Mouse (Mus musculus) adrenal gland, postnatal 14 days (tissue): Measurements from ENCODE around the gene Zfp719. TPM values are rescaled to one million over a fixed set of nuclear protein-coding genes. Genes with fewer than 3 reads are reported as not detected.
A peak's percentile ranks its signal among the peaks of the same experiment; 100 is the strongest.

Experiments
- DNase-seq: peaks from one replicate; pipeline ENCODE4 v3.0.0; 2021; ENCODE audit warnings: mixed read lengths
- long read RNA-seq, 2 experiments: library from polyadenylated mRNA; stranded (forward); transcript quantifications; one replicate each; pipeline ENCODE4 v2.0.0; 2021
- total RNA-seq: library from RNA; stranded (reverse); gene quantifications from 2 replicates; pipeline ENCODE4 v1.2.3, GENCODE M21; 2021

The Zfp719 gene
- 11.9 and 16.9 TPM in 2 replicates for total RNA-seq
- long read RNA-seq, experiment 1, full-length matches to known transcripts: 6 of 7 reads
- long read RNA-seq, experiment 1, partial matches to known transcripts: 0 of 7 reads
- long read RNA-seq, experiment 1, other reads (novel, unspliced or antisense): 1 of 7 reads
- long read RNA-seq, experiment 2, full-length matches to known transcripts: 4 of 6 reads
- long read RNA-seq, experiment 2, partial matches to known transcripts: 0 of 6 reads
- long read RNA-seq, experiment 2, other reads (novel, unspliced or antisense): 2 of 6 reads

DNA sequence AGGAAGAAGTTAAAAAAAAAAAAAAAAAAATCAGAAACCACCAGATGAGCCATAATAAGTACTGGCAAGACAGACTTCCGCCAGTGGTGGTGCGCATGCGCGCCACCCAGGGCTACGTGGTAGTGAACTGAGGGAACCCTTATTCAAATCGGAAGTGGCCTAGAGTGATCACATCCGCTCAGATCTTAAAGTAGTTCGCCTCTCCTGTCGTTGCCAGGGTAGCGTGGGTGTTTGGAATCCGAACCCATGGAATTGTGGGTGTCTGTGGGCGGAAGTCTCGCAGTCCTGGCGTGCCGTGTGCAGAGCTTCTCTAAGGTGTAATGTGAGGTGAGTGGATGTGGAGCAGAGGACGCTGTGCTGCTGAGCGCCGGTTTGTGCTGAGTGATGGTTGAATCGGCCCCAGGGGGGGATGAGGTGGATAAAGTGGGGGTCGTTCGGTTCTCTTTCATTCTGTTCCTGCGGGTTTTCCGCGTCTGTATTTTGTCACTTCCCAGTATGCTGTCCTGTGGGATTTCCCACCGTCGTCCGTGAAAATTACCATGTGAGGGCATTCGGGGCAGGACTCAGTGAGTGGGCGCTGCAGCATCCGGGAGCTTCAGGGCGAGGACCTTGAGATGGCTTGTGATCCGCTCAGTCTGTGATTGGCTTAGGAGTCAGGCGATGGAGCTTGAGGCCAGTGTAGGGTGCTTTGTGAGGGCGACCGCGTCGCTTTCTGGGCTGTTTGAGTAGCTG is at the start of gene Zfp719:
TSS of gene Zfp719 (plus strand) at position 171 of the 732 bp plus-strand sequence.
- peak; percentile 94 for DNase-seq

DNA sequence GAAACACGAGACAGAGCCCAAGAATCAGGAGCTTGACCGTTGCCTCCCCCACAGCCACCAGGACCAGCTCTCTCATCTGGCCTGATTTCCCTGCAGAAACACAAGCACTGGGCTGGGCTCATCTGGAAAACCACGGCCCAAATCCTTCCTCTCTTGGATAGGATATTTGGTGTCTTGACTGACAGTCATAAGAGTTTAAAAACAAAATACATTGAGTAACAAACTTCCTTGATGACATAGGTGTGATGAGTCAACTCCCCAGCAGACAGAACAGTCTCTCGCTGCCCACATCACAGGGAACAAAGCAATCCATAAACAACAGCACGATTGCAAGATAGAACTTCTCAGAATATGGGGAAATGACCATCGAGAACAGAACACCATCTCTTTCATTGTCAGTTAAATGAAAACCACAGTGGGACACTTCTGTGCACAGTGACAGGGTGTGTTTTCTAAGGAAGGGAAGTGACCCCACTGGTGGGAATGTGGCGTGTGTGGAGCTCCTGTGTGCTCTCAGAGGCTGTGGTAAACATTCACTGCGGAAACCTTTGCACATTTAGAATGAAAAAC is 49.1 kb upstream of the Zfp719 start:
- DNase-seq: no peak

DNA sequence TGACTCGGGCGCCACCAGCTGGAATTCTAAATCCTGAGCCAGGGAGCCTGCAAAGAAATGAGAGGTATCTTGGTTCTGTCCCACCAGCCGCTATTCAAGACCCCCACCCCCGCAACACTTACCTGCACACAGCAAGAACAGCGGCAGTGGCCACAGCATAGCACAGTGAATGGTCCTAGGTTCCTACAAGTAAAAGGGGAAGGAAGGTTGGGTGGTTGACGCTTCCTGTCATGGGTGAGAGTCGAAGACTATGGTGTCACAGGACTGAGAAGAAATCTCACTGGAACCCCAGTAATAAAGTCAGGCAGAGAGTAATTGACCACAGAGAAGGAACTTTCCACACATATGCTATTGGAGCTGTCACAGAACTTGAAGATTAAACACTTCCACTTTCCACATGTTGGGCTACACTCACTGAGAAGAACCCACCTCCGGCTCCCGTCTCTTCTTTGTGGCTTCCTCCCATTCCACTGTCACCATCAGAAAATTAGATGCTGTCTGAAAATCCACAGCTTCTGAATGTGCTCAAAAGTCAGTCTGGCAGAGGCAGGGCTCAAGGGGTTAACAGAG is 46.4 kb upstream of the Zfp719 start:
- no peak for DNase-seq

DNA sequence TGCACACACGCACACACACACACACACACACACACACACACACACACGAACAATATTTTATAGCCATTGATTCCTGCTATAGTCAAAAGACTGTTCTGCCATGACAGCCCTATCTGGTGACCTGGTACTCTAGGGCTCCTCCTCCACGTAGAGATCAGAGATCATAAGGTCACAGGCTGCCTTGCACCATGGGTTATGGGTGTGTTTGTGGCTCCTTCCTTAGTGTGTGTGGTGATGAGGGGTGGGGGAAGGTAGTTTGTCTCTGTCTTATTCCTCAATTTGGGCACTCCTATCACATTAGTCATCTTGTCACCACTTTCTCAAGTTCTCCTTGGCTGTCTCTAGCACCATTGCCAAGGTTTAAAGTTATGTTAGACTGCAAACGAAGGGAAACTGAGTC is 40.9 kb upstream of the Zfp719 start:
- DNase-seq: no peak

DNA sequence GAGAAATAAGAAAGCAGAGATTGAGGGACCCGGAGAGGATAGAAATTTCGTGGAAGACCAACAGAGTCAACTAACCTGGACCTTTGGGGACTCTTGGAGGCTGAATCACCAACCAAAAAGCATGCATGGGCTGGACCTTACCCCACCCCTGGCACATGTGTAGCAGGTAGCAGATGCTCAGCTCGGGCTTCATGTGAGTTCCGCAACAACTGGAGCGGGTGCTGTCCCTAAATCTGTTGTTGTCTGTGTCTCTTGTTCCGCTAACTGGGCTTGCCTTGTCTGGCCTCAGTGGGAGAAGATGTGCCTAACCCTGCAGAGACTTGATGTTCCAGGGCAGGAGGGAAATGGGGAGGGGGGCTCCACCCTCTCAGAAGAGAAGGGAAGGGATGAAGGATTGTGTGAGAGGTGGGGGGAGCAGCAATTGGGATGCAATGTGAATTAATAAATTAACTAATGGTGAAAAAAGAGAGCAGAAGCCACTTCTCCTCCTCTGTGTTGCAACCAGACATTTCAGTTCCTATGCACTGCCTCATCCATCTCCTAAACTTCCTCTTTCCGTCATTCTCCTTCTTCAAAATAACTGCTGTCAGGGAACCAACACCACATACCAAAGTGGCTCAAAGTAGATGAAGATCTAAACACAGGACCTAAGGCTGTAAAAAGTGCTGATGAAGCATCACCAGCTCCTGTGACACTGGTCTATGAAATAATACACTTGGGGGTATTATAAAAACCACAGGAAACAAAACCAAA is 35.0 kb upstream of the Zfp719 start, which contains the start of gene Cd33:
TSS of gene Cd33 (minus strand) at position 204 of the 753 bp plus-strand sequence.
- no peak for DNase-seq

DNA sequence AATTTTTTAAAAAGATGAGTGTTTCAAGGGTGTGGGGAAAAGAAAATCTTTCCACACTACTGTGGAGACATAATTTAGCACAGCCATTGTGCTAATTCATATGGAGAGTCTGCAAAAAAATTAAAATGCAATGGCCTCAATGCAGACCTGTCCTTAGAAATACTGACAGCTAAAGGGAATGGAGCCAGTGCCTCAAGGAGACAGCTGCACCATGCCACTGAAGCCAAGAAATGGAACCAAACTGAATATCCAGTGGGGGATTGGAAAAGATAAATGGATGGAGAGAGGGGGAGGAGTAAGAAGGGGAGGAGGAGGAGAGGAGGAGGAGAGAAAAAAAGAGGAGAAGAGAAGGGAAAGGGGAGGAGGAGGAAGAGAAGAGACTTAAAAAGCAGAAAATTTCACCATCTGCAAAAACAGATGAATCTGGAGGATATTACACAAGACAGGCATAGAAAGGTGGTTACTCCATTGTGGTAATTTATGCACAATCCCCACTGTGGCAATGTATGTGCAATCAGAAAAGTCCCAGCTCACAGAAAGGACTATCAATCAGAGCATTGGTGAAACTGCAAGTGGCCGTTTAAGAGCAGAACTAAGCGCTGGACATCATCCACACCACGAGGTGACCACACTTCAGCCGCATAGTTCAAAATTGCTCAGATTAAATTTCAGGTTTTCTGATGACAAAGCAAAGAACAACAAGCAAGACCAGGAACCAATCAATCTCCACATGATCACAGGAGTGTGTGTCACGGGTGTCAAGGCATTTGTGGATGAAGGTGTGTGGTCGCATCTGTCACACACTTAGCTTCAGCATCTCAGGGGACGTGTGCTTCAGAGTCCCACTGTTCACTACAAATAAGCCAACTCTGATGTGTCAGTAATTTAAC is 33.5 kb upstream of the Zfp719 start:
- DNase-seq: no peak

DNA sequence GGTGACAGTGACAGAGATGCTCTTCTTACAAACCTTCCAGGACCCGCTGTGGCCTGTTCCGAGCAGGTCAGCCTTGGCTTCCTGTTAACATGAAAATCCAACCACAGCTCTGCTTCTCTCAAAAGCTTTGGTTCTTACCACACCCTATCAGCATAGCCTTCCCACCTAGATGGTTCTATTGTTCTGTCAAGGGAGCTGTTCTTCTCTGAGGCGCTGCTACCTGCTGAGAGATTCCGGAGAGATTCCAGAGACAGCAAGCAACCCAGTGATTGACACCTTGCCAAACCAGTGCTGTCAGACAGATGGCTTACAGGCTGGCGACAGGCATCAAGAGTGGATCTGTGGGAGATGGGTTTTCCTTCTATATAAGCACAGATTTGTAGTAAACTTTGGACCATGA is 31.7 kb upstream of the Zfp719 start:
- no peak for DNase-seq

DNA sequence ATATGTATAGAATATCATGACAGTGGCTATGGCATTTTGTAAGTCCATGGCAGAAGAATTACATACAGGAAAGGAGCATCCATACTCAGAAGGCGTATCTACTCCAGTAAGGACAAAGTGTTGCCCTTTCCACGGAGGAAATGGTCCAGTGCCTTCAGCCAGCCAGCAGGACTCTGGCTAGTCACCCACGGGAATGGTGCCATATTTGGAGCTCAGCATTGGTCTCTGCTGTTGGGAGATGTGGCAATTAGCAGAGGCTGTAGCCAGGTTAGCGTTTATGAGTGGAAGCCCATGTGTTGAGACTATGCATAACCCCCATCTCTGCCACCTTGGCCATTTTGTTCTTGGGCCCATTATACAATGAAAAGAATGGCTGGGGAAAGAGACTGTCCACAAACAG is 31.2 kb upstream of the Zfp719 start:
- no peak for DNase-seq

DNA sequence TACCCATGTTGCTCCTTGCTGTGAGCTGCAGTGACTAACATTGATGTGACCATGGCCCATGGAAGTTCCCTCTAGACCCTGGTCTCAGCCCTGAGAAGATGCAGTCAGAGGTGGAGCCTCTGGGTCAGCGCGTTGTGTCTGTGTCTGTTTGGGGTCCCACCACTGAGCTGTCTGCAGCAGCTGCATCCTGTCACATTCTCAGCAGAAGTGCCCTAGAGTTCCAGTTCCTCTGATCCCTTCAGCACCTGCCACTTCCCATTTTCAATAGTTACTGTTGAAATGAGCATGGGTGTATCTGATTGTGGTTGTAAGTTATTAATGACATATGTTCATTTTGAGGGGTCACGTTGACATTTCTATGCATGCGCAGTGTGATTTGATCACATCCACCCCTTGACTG is 26.3 kb upstream of the Zfp719 start:
- no peak for DNase-seq

DNA sequence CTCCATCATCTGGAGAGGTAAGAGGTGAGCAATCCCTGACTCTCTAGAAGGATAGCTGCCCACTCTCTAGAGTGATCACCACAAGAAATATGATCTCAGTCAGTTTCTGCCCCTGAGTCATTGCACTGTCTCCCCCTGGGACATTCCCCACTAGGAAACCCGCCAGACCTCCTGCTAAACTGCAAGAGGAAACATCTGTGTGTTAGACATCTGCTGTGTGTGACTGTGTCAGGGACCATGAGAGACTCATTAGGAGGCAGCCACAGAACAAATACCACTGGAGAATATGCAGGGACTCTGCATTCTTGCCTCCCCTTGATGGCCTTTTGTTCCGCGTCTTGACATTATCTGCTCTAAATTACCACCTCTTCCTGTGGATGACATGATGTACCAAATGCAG is 24.9 kb upstream of the Zfp719 start:
- DNase-seq: peak; percentile 13

DNA sequence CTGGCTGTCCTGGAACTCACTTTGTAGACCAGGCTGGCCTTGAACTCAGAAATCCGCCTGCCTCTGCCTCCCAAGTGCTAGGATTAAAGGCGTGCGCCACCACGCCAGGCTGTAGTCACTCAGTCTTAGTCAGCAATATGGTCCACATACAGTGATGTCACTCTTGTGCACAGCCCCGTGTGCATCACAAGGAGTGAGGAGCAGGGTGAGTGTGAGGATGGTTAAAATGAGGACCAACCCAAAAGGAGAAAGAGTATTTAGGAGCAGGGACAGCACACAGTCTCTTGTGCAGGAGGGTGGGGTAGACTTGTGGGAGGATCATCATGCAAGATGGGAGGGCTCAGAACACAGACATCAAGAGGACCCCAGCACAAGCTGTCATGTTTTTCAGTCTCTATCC is 24.1 kb upstream of the Zfp719 start:
- no peak for DNase-seq

DNA sequence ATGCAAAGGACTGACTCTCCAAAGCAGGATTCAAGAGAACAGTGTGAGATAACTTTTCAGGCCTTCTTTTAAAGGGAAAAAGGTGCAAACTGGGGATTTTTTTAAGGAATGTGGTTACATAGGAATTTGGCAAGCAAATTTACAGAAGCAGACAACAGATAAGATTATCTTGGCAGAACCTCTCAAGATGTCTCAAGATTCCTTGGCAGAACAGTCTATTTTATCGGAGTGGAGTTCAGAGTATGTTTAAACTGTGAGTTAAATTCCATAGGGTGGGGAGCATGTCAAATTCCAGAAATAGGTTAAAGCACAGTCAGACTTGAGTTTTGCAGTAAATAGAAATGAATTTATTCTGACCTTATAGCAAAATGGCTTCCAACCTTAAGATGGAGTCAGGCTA is 22.5 kb upstream of the Zfp719 start:
- no peak for DNase-seq

DNA sequence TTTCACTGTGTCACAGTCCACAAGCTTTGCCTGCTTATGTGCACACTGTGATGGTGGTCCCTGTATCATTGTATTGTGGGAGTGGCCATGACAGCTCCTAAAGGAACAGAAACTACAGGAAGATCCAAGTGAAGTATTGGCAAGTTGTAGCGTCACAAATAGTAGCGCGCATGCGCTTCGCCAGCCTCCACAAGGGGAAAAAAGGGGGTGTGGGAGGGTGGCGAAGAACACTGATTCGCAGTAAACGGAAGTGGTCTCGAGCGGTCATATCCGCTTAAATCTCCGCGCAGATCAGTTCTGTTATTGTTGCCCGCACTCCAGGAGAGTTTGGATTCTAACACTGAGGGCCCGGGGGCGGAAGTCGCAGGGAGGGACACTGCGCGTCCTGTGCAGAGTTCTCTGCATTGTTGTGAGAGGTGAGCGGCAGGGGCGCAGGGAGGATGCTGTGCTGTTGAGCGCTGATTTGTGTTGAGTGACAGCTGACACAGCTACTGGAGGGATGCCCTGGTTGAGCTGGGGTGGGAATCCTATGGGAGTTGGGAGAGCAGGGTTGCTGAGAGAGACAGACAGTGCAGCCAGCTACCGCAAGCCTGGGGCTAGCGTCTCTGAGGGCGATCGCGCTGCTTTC is 17.3 kb upstream of the Zfp719 start, which contains the start of gene Zfp658:
TSS of gene Zfp658 (plus strand) at position 251 of the 628 bp plus-strand sequence.
- peak; percentile 92 for DNase-seq

DNA sequence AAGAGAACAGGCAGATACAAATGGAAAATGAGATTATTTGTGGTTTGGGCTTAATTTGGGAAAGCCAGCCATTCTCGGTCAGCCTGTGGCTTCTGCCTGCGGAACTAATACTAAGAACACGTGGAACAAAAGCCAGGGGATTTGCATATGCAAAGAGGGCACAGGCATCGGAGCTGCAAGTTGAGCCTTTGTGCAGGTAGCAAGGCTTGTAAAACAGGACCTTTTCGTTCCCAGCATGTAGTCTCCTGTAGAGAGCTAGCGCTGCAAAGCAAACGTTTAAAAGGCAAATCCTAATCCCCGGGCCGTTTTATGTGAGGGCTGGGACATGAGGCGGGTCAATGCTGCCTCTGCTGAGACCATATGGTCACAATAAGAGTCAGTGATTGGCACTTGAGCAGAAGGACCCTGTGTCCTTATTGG is 16.7 kb upstream of the Zfp719 start:
- DNase-seq: no peak

DNA sequence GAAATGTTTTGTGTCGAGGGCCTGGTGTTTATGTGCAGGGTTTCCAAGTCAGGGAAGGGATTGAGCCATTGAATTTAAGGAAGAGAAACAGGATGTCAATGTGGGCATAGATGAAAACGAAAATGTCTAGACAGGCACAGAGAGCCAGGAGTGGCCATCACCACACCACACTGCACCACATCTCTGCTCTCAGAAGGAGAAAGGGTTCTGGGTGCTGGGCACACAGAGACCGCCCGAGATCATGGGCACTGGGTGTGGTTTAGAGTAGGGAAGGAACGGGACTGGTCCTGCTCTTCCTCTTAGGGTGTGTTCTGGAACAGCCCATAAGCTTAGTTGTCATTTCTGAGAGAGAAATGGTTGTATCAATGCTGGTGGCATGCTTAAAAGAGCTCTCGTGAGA is 16.1 kb upstream of the Zfp719 start:
- no peak for DNase-seq

DNA sequence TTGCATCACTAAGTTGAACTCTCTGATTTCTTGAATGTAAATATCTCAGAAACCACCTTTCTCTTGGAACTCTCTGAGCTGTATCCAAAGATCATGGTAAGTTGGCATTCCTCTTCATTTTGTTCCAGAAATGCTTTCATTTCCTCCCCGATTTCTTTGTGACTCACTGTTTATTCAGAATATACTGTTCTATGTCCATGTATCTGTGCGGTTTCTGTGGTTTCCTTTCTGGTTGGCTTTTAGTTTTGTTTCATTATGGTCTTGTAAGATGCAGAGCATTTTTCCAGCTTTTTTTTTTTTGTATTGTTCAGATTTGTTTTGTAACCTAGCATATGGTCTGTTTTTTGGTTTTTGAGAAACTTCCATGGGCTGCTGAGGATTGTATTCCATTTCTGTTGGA is 8.2 kb upstream of the Zfp719 start:
- no peak for DNase-seq

DNA sequence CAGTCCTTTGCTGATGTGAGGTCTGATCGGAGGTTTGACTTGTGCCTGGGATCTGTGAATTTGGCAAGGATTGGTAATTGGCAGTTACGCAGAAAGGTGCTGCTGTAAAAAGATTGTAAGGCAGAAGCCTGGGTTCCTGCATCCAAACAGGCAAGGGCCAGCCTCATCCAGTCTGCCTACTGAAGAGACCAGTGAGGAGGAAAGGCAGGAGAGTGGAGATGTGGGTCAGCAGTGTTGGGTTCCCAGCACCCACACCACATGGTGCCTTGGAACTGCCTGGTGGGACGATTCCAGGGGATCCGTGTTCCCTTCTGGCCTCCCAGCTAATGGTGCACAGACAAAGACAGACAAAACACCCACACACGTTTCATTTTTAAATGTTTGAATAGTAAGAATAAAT is 1.1 kb downstream of the Zfp719 start:
- DNase-seq: no peak

DNA sequence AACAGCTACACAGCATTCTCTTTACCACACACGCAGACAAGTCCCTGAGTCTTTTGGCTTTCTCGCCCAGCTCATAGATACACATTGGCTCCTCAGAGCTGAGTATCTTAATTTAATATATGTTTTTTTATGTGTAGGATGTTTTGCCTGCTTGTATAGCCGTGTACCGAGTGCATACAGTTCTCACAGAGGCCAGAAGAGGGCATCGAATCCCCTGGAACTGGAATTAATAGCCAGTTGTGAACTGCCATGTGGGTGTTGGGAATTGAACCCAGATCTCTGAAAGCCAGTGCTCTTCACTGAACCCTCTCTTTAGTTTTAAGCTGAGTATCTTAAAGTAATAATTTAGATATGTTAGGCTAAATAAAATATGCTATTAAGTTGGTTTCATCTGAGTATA is 5.4 kb downstream of the Zfp719 start:
- no peak for DNase-seq

DNA sequence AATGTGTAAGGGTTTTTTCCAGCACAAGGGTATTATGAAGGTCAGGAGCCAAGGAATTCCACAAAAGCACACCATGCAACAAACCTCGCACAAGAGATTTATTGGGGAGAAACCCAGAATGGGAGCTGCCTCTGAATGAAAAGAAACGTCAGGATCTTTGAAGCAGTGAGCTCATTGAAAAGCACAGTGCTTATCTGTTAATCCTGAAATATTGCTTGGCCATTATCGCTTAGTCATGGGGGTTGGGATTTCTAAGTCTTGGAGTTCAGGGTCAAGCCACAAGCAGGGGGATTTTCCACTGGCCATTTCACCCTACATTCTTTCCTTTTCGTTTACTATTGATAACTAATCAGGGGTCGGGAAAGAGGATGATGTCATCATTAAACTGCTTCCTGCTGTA is 22.5 kb downstream of the Zfp719 start:
- no peak for DNase-seq

DNA sequence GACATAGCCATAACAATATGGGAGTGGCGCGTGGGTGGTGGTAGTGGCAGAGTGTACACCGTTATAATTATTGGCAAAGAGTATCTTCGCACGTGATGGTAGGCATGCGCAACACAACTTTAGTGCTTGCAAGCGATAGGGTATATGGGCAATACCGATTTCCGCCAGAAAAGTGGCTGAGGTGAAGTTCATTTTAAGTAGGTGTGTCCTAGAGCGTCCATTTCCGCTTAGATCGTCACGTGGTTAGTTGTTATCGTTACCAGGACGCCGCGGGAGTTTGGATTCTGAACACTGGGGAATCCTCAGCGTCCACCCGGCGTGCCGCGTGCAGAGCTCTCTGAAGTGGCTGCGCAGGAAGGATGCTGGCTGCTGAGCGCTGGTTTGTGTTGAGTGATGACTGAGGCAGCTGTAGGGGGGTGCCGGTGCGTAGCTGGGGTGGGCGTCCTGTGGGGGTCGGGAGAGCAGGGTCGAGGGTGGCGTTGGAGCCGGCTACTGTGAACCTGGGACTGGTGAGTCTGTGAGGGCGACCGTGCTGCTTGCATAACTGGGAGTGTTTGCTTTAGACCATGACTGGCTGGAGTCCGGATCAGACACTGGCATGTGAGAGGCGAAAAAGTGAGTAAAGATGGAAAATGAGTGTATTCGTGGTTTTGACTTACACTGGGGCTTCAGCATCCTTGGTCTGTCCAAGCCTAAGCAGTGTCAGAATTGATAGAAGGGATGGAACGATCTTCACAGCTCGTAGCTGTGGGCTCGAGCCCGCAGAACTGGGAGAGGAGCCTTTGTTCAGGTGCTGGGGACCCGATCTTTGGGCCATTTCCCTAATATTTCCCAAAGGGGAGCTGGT is 27.7 kb downstream of the Zfp719 start, which contains the start of gene Zfp819:
TSS of gene Zfp819 (plus strand) at position 274 of the 847 bp plus-strand sequence.
- peak; percentile 85 for DNase-seq
